Mouse (Mus musculus): ENCODE measurements at regions not wholly inside any gene's neighbourhood (a gene's known extent, or its start where the extent isn't known, plus 50 kb on each side); places are given as distances from the start of the nearest gene placed in this dataset.
"Not testable (repeated sequence)": the region's sequence is repeated elsewhere in the genome, so short reads cannot be mapped to it uniquely, and the experiment has no call there.

DNA sequence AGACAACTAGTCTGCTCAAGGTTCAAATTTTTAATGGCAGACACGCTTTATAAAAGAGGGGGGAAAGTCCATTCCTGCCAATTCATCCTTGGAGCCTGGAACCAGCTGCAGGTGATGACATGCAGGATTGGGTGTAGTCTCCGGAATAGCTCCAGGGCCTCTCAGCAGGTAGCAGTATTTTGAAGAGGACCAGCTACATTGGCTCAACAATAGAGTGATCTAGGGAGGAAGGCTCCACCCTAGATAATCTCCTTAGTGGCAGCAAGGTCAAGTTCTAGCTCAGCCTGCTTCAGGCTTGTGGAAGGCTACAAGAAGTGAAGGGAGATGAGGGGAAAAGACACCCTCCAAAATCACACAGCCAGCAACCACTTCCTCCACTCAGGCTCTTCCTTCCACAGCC, 1405.1 kb downstream of the 4930444P10Rik start:
- H3K4me3 ChIP-seq; ATAC-seq (ENCODE audit: low FRiP score); H3K27ac ChIP-seq; H3K27me3 ChIP-seq; H3K4me1 ChIP-seq; H3K4me2 ChIP-seq (replicated peaks); H3K9ac ChIP-seq; H3K36me3 ChIP-seq; H3K9me3 ChIP-seq (replicated peaks): not testable (repeated sequence)
- 88% methylated on average over 2 of the region's 2 CpGs for WGBS

DNA sequence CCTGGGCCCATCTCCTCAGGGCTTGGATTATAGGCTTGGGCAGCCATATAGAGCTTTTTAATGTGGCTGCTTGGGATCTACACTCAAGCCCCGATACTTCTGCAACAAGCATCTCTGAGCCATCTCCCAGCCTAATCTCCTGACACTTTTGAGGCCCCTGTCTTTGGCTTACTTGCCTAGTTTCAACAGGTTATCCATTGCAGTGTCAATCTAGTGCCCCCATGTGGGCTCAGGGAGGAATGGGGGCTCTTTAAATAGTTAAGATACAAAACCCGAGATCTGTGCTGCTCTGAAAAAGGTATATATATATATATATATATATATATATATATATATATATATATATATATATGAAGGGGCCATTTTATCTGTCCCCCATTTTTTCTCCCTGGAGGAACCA, 1407.0 kb downstream of the 4930444P10Rik start:
- no peak overlapping the region for H3K4me2 ChIP-seq (replicated peaks)
- H3K4me1 ChIP-seq, result no peaks in the 10 kb centered on the region
- H3K36me3 ChIP-seq, result no peaks in the 10 kb centered on the region
- no peaks in the 10 kb centered on the region for H3K9me3 ChIP-seq (replicated peaks)
- no peak overlapping the region for H3K4me3 ChIP-seq
- H3K9ac ChIP-seq, result no peak overlapping the region
- ATAC-seq (ENCODE audit: low FRiP score), result no peak
- no peaks in the 10 kb centered on the region for H3K27me3 ChIP-seq
- 51% methylated on average over 2 of the region's 2 CpGs for WGBS
- H3K27ac ChIP-seq, result no peak overlapping the region

DNA sequence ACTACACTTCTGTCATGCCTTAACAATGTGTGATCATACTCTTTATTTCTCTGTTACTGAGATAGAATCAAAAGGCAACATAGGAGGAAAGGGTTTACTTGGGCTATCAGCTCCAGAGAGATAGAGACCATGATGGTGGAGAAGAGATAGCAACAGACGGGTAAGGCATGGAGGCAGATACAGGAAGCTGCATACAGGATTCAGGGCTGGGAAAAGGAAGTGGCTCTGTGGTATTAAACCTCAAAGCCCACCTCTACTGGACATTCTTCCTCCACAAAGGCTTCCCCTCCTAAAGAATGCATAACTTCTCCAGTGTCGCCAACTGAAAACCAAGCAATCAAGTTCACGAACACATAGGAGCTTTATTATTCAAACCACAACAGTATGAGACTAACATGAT, 1412.7 kb downstream of the 4930444P10Rik start:
- Histone ChIP-seq H3K4me2 (replicated peaks) (no peak overlapping the region), H3K4me1 (no peaks in the 10 kb centered on the region), H3K9me3 (replicated peaks) (no peaks in the 10 kb centered on the region), H3K27ac (no peak overlapping the region), H3K36me3 (no peaks in the 10 kb centered on the region), H3K27me3 (no peaks in the 10 kb centered on the region), H3K9ac (no peak overlapping the region), H3K4me3 (no peak overlapping the region)
- WGBS, result 85% methylated on average over 3 of the region's 3 CpGs
- no peak for ATAC-seq (ENCODE audit: low FRiP score)

DNA sequence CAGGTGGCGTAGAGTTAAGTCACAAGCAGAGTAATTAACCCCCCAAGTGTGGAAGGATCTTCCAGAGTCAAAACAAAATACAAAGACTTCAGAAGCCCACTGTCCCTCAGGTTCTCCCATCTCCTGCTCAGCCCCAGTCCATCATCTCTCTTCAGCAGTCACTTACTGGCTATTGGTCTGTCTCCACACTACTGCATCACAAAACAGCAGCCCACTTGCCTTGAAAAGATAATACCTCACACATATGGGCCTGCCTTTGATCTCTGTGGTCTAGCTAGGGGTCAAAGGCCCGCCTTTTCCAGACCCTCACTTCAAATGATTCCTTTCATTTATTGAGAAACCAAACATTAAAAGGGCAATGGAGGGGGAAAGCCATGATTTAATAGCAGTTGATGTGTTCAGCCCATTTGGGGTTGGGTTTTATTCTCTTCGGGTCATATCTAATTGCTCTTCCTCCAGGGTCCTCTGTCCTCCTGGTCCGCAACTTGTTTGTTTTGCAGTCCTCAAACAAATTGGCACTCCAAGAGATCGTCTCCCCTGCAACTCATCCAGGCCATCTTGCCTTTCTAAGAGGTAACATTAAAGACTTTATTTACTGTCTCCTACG, 1420.6 kb downstream of the 4930444P10Rik start:
- no peak for ATAC-seq (ENCODE audit: low FRiP score)
- H3K27me3 ChIP-seq, result no peaks in the 10 kb centered on the region
- WGBS, result 34% methylated on average over 6 of the region's 6 CpGs

DNA sequence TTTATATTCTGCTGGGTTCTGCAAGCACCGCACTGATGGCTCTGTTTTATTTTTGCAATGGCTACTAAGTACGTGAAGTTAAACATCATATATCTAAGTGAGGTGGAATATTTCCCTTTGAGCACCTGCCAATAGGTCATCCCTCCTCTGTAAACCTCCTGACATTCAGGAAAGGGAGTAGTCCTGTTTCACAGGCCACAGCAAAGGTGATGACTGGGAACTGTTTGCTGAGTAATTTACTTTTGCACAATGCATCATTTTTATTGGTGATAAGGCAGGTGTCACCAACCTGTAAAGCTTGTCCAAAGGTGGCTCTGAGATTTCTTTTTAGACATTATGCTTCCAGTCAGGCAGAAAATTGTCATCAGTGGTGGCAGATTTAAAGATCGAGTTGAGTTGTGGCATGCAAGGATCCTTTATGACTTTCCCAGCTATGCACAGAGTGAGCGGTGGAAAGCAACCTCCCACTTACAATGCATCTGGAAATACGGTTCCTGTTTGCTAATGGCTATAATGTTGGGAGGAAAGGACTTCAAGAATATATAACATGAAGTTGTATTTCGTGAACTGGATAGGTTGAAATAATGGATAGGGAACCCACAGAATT, 1430.3 kb downstream of the 4930444P10Rik start:
- WGBS, result 85% methylated on average over 6 of the region's 6 CpGs
- no peak for ATAC-seq (ENCODE audit: low FRiP score)
- Histone ChIP-seq H3K9me3 (replicated peaks) (no peaks in the 10 kb centered on the region), H3K27me3 (no peaks in the 10 kb centered on the region), H3K4me3 (no peak overlapping the region), H3K4me1 (no peaks in the 10 kb centered on the region), H3K4me2 (replicated peaks) (no peak overlapping the region), H3K9ac (no peak overlapping the region), H3K36me3 (no peaks in the 10 kb centered on the region), H3K27ac (no peak overlapping the region)

More for the DNA sequence above, 1420.6 kb downstream of the 4930444P10Rik start:
- Histone ChIP-seq H3K4me3 (no peak overlapping the region), H3K9me3 (replicated peaks) (no peaks in the 10 kb centered on the region), H3K4me1 (no peaks in the 10 kb centered on the region), H3K9ac (no peak overlapping the region), H3K36me3 (no peaks in the 10 kb centered on the region), H3K4me2 (replicated peaks) (no peak overlapping the region), H3K27ac (no peak overlapping the region)

DNA sequence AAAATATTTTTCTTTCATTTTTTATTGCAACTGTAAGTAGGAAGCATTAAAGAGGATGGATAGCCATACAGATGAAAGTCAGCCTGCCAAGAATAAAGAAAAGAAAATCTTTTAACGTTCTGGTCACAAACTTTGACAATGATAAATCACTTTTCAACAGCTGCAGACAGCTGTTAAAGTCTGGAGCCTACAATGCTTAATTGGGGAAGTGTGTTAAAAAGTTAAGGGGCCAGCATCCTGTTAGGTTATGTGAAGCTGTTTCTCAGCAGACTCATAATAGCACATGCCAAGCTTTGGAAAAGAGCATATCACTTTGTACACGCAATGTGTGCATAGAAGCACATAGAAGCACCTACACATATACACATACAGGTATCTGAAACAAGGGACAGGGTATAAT, 1431.3 kb downstream of the 4930444P10Rik start:
- H3K9me3 ChIP-seq (replicated peaks), result no peaks in the 10 kb centered on the region
- ATAC-seq (ENCODE audit: low FRiP score), result no peak
- H3K36me3 ChIP-seq, result no peaks in the 10 kb centered on the region
- no peak overlapping the region for H3K27ac ChIP-seq
- no peaks in the 10 kb centered on the region for H3K27me3 ChIP-seq
- H3K4me2 ChIP-seq (replicated peaks), result no peak overlapping the region
- 54% methylated on average over 2 of the region's 2 CpGs for WGBS
- H3K9ac ChIP-seq, result no peak overlapping the region
- H3K4me3 ChIP-seq, result no peak overlapping the region
- no peaks in the 10 kb centered on the region for H3K4me1 ChIP-seq

DNA sequence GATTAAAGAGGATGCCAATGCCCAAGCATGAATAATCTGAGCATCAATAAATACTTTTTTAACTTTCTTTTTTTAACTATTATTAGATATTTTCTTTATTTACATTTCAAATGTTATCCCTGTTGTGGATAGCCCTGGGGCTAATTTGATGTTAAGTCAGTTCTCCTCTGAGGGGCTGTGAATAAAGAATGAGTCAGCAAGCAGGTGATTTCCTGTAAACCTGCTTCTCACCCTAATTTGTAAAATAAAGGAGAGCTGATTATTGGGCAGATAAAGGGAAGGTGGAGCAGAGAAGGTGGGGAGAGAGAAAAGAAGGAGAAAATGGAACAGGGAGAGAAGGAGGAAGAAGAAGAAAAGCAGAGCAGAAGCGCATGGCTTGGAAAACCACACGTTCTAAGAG, 1442.8 kb downstream of the 4930444P10Rik start:
- Histone ChIP-seq H3K4me1 (no peaks in the 10 kb centered on the region), H3K4me2 (replicated peaks) (no peak overlapping the region), H3K9me3 (replicated peaks) (no peaks in the 10 kb centered on the region), H3K27ac (no peak overlapping the region), H3K36me3 (no peaks in the 10 kb centered on the region), H3K9ac (no peak overlapping the region), H3K4me3 (no peak overlapping the region), H3K27me3 (no peaks in the 10 kb centered on the region)
- WGBS, result 94% methylated on average over 2 of the region's 2 CpGs
- no peak for ATAC-seq (ENCODE audit: low FRiP score)

DNA sequence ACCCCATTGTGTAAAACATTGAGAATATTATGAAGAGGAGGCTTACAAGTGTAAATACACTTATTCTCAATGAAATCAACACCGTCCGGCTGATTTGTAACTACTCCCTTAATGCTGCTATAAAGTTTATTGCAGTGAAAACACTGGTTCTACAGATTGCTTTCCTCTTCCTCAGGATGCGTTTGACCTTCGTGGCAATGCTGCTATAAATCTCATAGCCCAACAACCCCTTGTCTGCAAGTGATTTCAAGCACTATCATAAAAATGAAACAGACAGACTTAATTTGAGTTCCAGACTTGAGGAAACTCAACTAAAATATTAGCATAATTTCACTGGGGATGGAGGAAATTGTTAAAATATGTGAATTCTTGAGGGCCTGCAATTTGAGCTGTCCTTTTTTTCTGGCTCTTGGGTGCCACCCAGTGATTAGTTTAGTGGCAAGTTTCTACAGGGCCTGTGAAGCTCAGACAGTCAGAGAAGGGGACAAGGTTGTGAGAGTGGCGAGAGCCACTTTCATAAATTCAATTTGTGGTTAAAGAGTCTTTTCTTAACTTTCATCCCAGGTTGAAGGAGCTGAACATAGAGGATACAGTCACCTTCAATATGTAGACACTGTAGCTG, 1457.4 kb downstream of the 4930444P10Rik start:
- H3K4me3 ChIP-seq, result no peak overlapping the region
- no peak overlapping the region for H3K27ac ChIP-seq
- no peaks in the 10 kb centered on the region for H3K36me3 ChIP-seq
- no peak overlapping the region for H3K9ac ChIP-seq
- WGBS, result 76% methylated on average over 5 of the region's 5 CpGs
- no peak overlapping the region for H3K4me2 ChIP-seq (replicated peaks)
- no peaks in the 10 kb centered on the region for H3K9me3 ChIP-seq (replicated peaks)
- no peaks in the 10 kb centered on the region for H3K4me1 ChIP-seq
- no peaks in the 10 kb centered on the region for H3K27me3 ChIP-seq
- ATAC-seq (ENCODE audit: low FRiP score), result no peak

DNA sequence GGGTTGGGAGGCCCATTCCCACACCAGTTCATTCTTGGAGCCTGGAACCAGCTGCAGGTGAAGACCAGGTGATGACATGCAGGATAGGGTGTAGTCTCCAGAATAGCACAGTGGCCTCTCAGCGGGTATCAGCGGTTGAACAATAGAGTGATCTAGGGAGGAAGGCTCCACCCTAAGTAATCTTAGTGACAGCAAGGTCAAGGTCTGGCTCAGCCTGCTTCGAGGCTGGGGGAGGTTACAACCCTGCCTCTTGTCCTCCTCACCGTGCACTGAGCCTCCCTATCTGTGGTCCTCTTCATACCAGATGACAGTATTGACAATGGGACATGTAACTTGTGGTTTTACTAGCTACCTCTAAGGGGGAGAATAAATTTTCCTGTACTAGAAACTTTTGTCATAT, 1461.1 kb downstream of the 4930444P10Rik start:
- Histone ChIP-seq H3K4me2 (replicated peaks) (no peak overlapping the region), H3K27me3 (no peaks in the 10 kb centered on the region), H3K4me1 (no peaks in the 10 kb centered on the region), H3K4me3 (no peak overlapping the region), H3K36me3 (no peaks in the 10 kb centered on the region), H3K9ac (no peak overlapping the region), H3K27ac (no peak overlapping the region), H3K9me3 (replicated peaks) (no peaks in the 10 kb centered on the region)
- ATAC-seq (ENCODE audit: low FRiP score), result no peak
- 31% methylated on average over 4 of the region's 4 CpGs for WGBS

DNA sequence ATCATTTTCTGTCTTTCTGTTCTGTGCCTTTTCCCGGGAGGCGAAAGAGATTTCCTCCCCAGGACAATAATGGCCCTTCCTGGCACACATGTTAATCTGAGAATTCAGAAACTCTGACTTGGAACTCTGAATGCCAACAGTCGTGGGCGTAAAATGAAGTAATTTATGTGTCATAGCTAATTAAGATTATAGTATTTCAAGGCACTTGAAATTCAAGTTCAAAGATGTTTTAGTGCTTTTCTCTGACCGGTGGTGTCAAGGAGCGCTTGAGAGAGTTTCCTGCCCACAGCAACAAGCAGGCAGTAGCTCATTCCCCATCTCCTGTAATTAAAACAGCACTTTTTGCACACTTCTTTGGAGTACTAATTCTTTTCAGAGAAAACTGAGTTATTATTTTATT, 1465.9 kb downstream of the 4930444P10Rik start:
- H3K4me1 ChIP-seq, result no peaks in the 10 kb centered on the region
- no peak overlapping the region for H3K9ac ChIP-seq
- H3K27me3 ChIP-seq, result no peaks in the 10 kb centered on the region
- no peak overlapping the region for H3K4me3 ChIP-seq
- H3K36me3 ChIP-seq, result no peaks in the 10 kb centered on the region
- 66% methylated on average over 6 of the region's 6 CpGs for WGBS
- H3K4me2 ChIP-seq (replicated peaks), result no peak overlapping the region
- no peak overlapping the region for H3K27ac ChIP-seq
- H3K9me3 ChIP-seq (replicated peaks), result no peaks in the 10 kb centered on the region
- ATAC-seq (ENCODE audit: low FRiP score), result no peak

DNA sequence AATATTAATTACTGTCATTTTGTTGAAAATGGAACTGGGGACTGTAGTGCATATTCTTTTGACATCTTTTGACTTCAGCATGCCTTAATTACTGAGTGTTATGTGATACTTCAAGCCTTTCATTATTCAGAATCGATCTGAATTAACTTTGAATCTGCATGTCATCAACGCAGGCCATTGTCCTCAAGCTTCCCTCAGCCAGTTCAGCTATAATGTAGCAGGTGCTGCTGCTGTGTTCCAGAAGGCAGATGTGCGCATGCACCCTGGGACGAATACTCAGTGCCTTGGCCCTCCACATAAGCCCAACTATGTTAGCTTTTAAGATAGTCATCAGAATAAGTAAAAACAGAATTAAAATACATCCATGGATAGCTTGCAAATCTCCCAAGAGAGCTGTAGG, 1466.4 kb downstream of the 4930444P10Rik start:
- H3K4me2 ChIP-seq (replicated peaks), result no peak overlapping the region
- H3K9ac ChIP-seq, result no peak overlapping the region
- H3K4me3 ChIP-seq, result no peak overlapping the region
- H3K27me3 ChIP-seq, result no peaks in the 10 kb centered on the region
- no peaks in the 10 kb centered on the region for H3K36me3 ChIP-seq
- no peak overlapping the region for H3K27ac ChIP-seq
- no peaks in the 10 kb centered on the region for H3K4me1 ChIP-seq
- no peaks in the 10 kb centered on the region for H3K9me3 ChIP-seq (replicated peaks)
- 65% methylated on average over 4 of the region's 4 CpGs for WGBS
- ATAC-seq (ENCODE audit: low FRiP score), result no peak

DNA sequence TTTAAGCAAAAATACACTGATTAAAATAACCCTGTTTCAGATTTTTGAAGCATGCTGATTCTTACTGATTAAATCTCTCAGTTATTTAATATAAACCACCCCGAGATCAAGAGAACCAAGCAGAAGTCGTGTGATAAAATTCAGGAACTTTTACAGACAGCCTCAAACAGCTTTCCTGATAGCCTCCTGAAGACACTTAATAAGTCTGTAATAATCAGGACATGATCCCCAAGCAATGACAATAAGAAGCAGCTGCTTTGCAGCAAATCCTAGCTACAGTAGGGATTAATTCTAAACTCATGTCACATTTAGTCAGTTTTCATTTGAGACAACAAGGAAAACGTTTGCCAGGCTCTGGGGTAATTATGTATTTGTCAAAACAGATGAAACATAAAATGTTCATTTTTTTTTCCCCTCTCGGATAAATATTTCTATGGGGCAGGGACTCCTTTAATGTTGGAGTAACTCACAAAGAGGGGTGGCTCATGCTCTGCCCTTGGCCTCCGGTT, 1472.1 kb downstream of the 4930444P10Rik start:
- no peaks in the 10 kb centered on the region for H3K9me3 ChIP-seq (replicated peaks)
- H3K4me1 ChIP-seq, result no peaks in the 10 kb centered on the region
- H3K27me3 ChIP-seq, result no peaks in the 10 kb centered on the region
- H3K9ac ChIP-seq, result no peak overlapping the region
- H3K27ac ChIP-seq, result no peak overlapping the region
- no peak overlapping the region for H3K4me2 ChIP-seq (replicated peaks)
- no peak for ATAC-seq (ENCODE audit: low FRiP score)
- no peak overlapping the region for H3K4me3 ChIP-seq
- WGBS, result 76% methylated on average over 5 of the region's 5 CpGs
- no peaks in the 10 kb centered on the region for H3K36me3 ChIP-seq
